Comparison of ENCODE assay signal across 27 mouse cellular contexts in genomic region chr11:21088356-21088755, GRCm38 (mm10). TPM values are rescaled to one million over a fixed set of nuclear protein-coding genes. Genes with fewer than 3 reads are reported as not detected.
DNase-seq lines count a peak whose midpoint lies in the region; ATAC-seq and TF ChIP-seq lines count a peak whose summit lies in the region.
"Had no signal": no experiment of that assay in that cellular context is flagged by ENCODE, and none has a peak within 500 bp of the region (broad histone marks: within the 10 kb centered on the region; RNA-seq: fewer than 3 reads in every experiment).

No protein-coding gene starts in this region.

- H3K9me3 ChIP-seq in forebrain, embryonic 12.5 days: no peaks in the 10 kb centered on the region
- H3K9me3 ChIP-seq in forebrain, embryonic 11.5 days (ENCODE audit: control insufficient read depth, low read length): no peaks in the 10 kb centered on the region
- H3K9me3 ChIP-seq in midbrain, embryonic 11.5 days (ENCODE audit: control insufficient read depth, low read length): no peaks in the 10 kb centered on the region
- H3K9me3 ChIP-seq in midbrain, embryonic 15.5 days: no peaks in the 10 kb centered on the region
- H3K9me3 ChIP-seq: embryonic facial prominence, embryonic 13.5 days; embryonic facial prominence, embryonic 15.5 days; forebrain, embryonic 10.5 days; G1E had no signal

- H3K4me1 ChIP-seq in forebrain, embryonic 12.5 days: peaks cover 2% of the 10 kb centered on the region
- peaks cover under 1% of the 10 kb centered on the region for H3K4me1 ChIP-seq in forebrain, embryonic 11.5 days (replicated peaks; ENCODE audit: control insufficient read depth, insufficient read depth, low read length)
- peaks cover 3% of the 10 kb centered on the region; the same call in 1 of the 2 replicates for H3K4me1 ChIP-seq in midbrain, embryonic 11.5 days (ENCODE audit: control insufficient read depth, insufficient read depth, low read length)
- H3K4me1 ChIP-seq in midbrain, embryonic 15.5 days: peaks cover 7% of the 10 kb centered on the region

- no peaks in the 10 kb centered on the region for H3K36me3 ChIP-seq in forebrain, embryonic 12.5 days (replicated peaks)
- no peaks in the 10 kb centered on the region for H3K36me3 ChIP-seq in forebrain, embryonic 11.5 days (ENCODE audit: control insufficient read depth, insufficient read depth, low read length)
- H3K36me3 ChIP-seq in midbrain, embryonic 11.5 days (ENCODE audit: control insufficient read depth, insufficient read depth, low read length): no peaks in the 10 kb centered on the region
- no peaks in the 10 kb centered on the region for H3K36me3 ChIP-seq in midbrain, embryonic 15.5 days (replicated peaks)
- H3K36me3 ChIP-seq: embryonic facial prominence, embryonic 13.5 days; embryonic facial prominence, embryonic 15.5 days; forebrain, embryonic 10.5 days; G1E had no signal

- H3K9ac ChIP-seq in forebrain, embryonic 12.5 days: 0 out of 2 replicates have a peak overlapping the region, but pooled peaks have one; percentile 8
- H3K9ac ChIP-seq in forebrain, embryonic 11.5 days (ENCODE audit: low read length): no peak overlapping the region
- H3K9ac ChIP-seq in midbrain, embryonic 11.5 days (ENCODE audit: low read length): no peak overlapping the region
- H3K9ac ChIP-seq in midbrain, embryonic 15.5 days: no peak overlapping the region
- H3K9ac ChIP-seq: embryonic facial prominence, embryonic 13.5 days; embryonic facial prominence, embryonic 15.5 days had no signal

- H3K27me3 ChIP-seq in forebrain, embryonic 12.5 days: no peaks in the 10 kb centered on the region
- no peaks in the 10 kb centered on the region for H3K27me3 ChIP-seq in forebrain, embryonic 11.5 days (ENCODE audit: control insufficient read depth, insufficient read depth, low read length)
- H3K27me3 ChIP-seq in midbrain, embryonic 11.5 days (ENCODE audit: control insufficient read depth, insufficient read depth, low read length): no peaks in the 10 kb centered on the region
- no peaks in the 10 kb centered on the region for H3K27me3 ChIP-seq in midbrain, embryonic 15.5 days (replicated peaks)
- H3K27me3 ChIP-seq: CH12.LX; embryonic facial prominence, embryonic 13.5 days; embryonic facial prominence, embryonic 15.5 days; Patski had no signal

- H3K4me2 ChIP-seq in forebrain, embryonic 12.5 days: no peak overlapping the region
- H3K4me2 ChIP-seq in forebrain, embryonic 11.5 days (ENCODE audit: low read depth, low read length, severe bottlenecking): no peak overlapping the region
- H3K4me2 ChIP-seq in midbrain, embryonic 11.5 days: no peak overlapping the region
- no peak overlapping the region for H3K4me2 ChIP-seq in midbrain, embryonic 15.5 days
- H3K4me2 ChIP-seq: embryonic facial prominence, embryonic 13.5 days; embryonic facial prominence, embryonic 15.5 days had no signal

- no peak for TF ChIP-seq CTCF in brain, embryonic 14.5 days (IDR thresholded peaks at IDR 0.05; ENCODE audit: borderline replicate concordance, extremely low read depth, insufficient read depth, insufficient read length)

- no peak overlapping the region for H3K4me3 ChIP-seq in forebrain, embryonic 12.5 days (replicated peaks)
- no peak overlapping the region for H3K4me3 ChIP-seq in forebrain, embryonic 11.5 days (ENCODE audit: low read depth, low read length)
- no peak overlapping the region for H3K4me3 ChIP-seq in midbrain, embryonic 11.5 days (ENCODE audit: low read depth, low read length)
- H3K4me3 ChIP-seq in midbrain, embryonic 15.5 days: no peak overlapping the region
- H3K4me3 ChIP-seq: embryonic facial prominence, embryonic 13.5 days; embryonic facial prominence, embryonic 15.5 days; erythroblast, embryonic 14.5 days; forebrain, embryonic 10.5 days had no signal

- no peak overlapping the region for H3K27ac ChIP-seq in forebrain, embryonic 12.5 days
- H3K27ac ChIP-seq in forebrain, embryonic 11.5 days (ENCODE audit: low read depth, low read length): no peak overlapping the region
- H3K27ac ChIP-seq in midbrain, embryonic 11.5 days (ENCODE audit: low read depth, low read length): no peak overlapping the region
- H3K27ac ChIP-seq in midbrain, embryonic 15.5 days: no peak overlapping the region
- H3K27ac ChIP-seq: embryonic facial prominence, embryonic 13.5 days; embryonic facial prominence, embryonic 15.5 days; forebrain, embryonic 10.5 days had no signal

- WGBS in forebrain, embryonic 12.5 days: 33% methylated on average over 2 of the region's 2 CpGs
- 48% methylated on average over 2 of the region's 2 CpGs for whole genome bisulfite sequencing in forebrain, embryonic 11.5 days
- 55% methylated on average over 2 of the region's 2 CpGs for WGBS in midbrain, embryonic 11.5 days
- WGBS in midbrain, embryonic 15.5 days: 28% methylated on average over 2 of the region's 2 CpGs

- DNase-seq in forebrain, embryonic 11.5 days (ENCODE audit: low spot score): no peak
- peak; percentile 72 for DNase-seq in midbrain, embryonic 11.5 days (ENCODE audit: low spot score, missing footprints)
- DNase-seq in brain, embryonic 14.5 days (ENCODE audit: low read depth): peak; percentile 19
- DNase-seq: adrenal gland, adult 8-10 months; adrenal gland, postnatal 14 days; adrenal gland, postnatal 36 days; B cell, adult 2 months; cerebellum, adult 11 months; cerebellum, adult 18-20 months; cerebellum, adult 8-10 months; cerebellum, adult 9-11 months; cerebellum, postnatal 14 days; cerebellum, postnatal 36 days; embryo, embryonic 11 days had no signal

- no peak for TF ChIP-seq POLR2A in brain, embryonic 14.5 days (IDR thresholded peaks at IDR 0.05; ENCODE audit: borderline replicate concordance, extremely low read depth, insufficient read depth, insufficient read length, poor library complexity, severe bottlenecking)

- ATAC-seq in forebrain, embryonic 12.5 days (ENCODE audit: low FRiP score): no peak
- no peak for ATAC-seq in forebrain, embryonic 11.5 days (replicated peaks; ENCODE audit: low FRiP score)
- no peak for ATAC-seq in midbrain, embryonic 11.5 days (ENCODE audit: low FRiP score)
- no peak for ATAC-seq in midbrain, embryonic 15.5 days (replicated peaks)
- ATAC-seq: activated CD4-positive, CD25-positive, alpha-beta regulatory T cell, adult 4 months; CD4-positive, CD25-positive, alpha-beta regulatory T cell, adult 4 months; forebrain, embryonic 14.5 days; forebrain, embryonic 16.5 days; Patski had no signal

RNA-seq across cellular contexts. Expression of gene Peli1, which starts 2.7 kb away (rescaled TPM):
- polyA plus RNA-seq in forebrain, embryonic 12.5 days (2016; fragmentation: Nextera tagmentation; extraction: Ambion mirVana): 103 and 107 TPM in 2 replicates
- 91.6 and 96.9 TPM in 2 replicates for polyA plus RNA-seq in forebrain, embryonic 11.5 days (2014; fragmentation: Nextera tagmentation; extraction: Ambion mirVana)
- 108 and 113 TPM in 2 replicates for polyA plus RNA-seq in midbrain, embryonic 11.5 days (2014; fragmentation: Nextera tagmentation; extraction: Ambion mirVana)
- 70.9 and 72.3 TPM in 2 replicates for polyA plus RNA-seq in midbrain, embryonic 15.5 days (2015; fragmentation: Nextera tagmentation; extraction: Ambion mirVana)
- 69.2 and 73.6 TPM in 2 replicates for polyA plus RNA-seq in brain, embryonic 14.5 days (2012; rRNA removed)
